Mouse (Mus musculus) myocyte (in vitro differentiated cells): Measurements from ENCODE around the gene Tbx6. TPM values are rescaled to one million over a fixed set of nuclear protein-coding genes. Genes with fewer than 3 reads are reported as not detected.
A peak's percentile ranks its signal among the peaks of the same experiment; 100 is the strongest.

Experiments used
- H3K27me3 ChIP-seq: one replicate; pipeline ENCODE4 v1.6.1; 2011; ENCODE audit not compliant: control insufficient read depth, insufficient read depth, insufficient read length
- H3K36me3 ChIP-seq: one replicate; pipeline ENCODE4 v1.6.1; 2011; ENCODE audit not compliant: control insufficient read depth, insufficient read depth
- H3K4me2 ChIP-seq: one replicate; pipeline ENCODE4 v1.6.1; 2011; ENCODE audit warnings: low read depth, control low read depth
- H3K4me3 ChIP-seq: one replicate; pipeline ENCODE4 v1.5.1; 2011; ENCODE audit warnings: mild to moderate bottlenecking, control low read depth, moderate library complexity
- H3K79me2 ChIP-seq: one replicate; pipeline ENCODE4 v1.6.1; 2011; ENCODE audit not compliant: control insufficient read depth, insufficient read depth
- H3ac ChIP-seq: one replicate; pipeline ENCODE4 v1.6.1; 2011; ENCODE audit not compliant: control insufficient read depth, insufficient read length
- CEBPB ChIP-seq: IDR thresholded peaks from 2 replicates; pipeline ENCODE4 v1.6.1; 2011; ENCODE audit warnings: mild to moderate bottlenecking, moderate library complexity; ENCODE audit not compliant: poor library complexity, insufficient read depth, severe bottlenecking
- E2F4 ChIP-seq: IDR thresholded peaks from one replicate; pipeline ENCODE4 v1.6.1; 2011; ENCODE audit warnings: mild to moderate bottlenecking, control low read depth, moderate library complexity; ENCODE audit not compliant: insufficient read depth
- MAX ChIP-seq: IDR thresholded peaks from one replicate; pipeline ENCODE4 v1.6.1; 2011; ENCODE audit warnings: low read depth, mild to moderate bottlenecking, control low read depth
- MYOD1 ChIP-seq, 3 experiments: IDR thresholded peaks; one replicate each; pipeline ENCODE4 v1.6.1; 2011; ENCODE audit warnings: control low read depth in 2 of 3, low read depth in 2 of 3, mild to moderate bottlenecking in 2 of 3, moderate library complexity in 1 of 3; ENCODE audit not compliant: insufficient read length in 2 of 3, control insufficient read depth in 1 of 3
- MYOG ChIP-seq, 3 experiments: IDR thresholded peaks; one replicate each; pipeline ENCODE4 v1.6.1; 2011; ENCODE audit warnings: control low read depth in 2 of 3, low read depth in 2 of 3, mild to moderate bottlenecking in 2 of 3; ENCODE audit not compliant: insufficient read length in 2 of 3, control insufficient read depth in 1 of 3, insufficient read depth in 1 of 3
- POLR2A ChIP-seq: IDR thresholded peaks from one replicate; pipeline ENCODE4 v1.6.1; 2011; ENCODE audit warnings: low read depth, mild to moderate bottlenecking, control low read depth, moderate library complexity; ENCODE audit not compliant: insufficient read length
- POLR2AphosphoS2 ChIP-seq: IDR thresholded peaks from one replicate; pipeline ENCODE4 v1.6.1; 2011; ENCODE audit warnings: low read depth, control low read depth; ENCODE audit not compliant: insufficient read length
- REST ChIP-seq: IDR thresholded peaks from one replicate; pipeline ENCODE4 v1.6.1; 2011; ENCODE audit warnings: mild to moderate bottlenecking, control low read depth, moderate library complexity; ENCODE audit not compliant: insufficient read depth, insufficient read length
- SRF ChIP-seq: IDR thresholded peaks from one replicate; pipeline ENCODE4 v1.6.1; 2011; ENCODE audit warnings: low read depth; ENCODE audit not compliant: control insufficient read depth, insufficient read length
- TCF12 ChIP-seq: IDR thresholded peaks from one replicate; pipeline ENCODE4 v1.6.1; 2011; ENCODE audit warnings: mild to moderate bottlenecking, control low read depth; ENCODE audit not compliant: poor library complexity, insufficient read depth, severe bottlenecking
- TCF3 ChIP-seq: IDR thresholded peaks from one replicate; pipeline ENCODE4 v1.6.1; 2011; ENCODE audit warnings: low read depth, control low read depth; ENCODE audit not compliant: insufficient read length
- USF1 ChIP-seq: IDR thresholded peaks from one replicate; pipeline ENCODE4 v1.6.1; 2011; ENCODE audit warnings: low read depth, mild to moderate bottlenecking, control low read depth, moderate library complexity
- polyA plus RNA-seq: library from polyadenylated mRNA; unstranded; fragments of >200 nt; fragmentation: generic; extraction: Trizol; gene quantifications from one replicate; pipeline ENCODE4 v1.2.1, GENCODE M21; 2012; ENCODE audit warnings: missing spikeins

Gene Tbx6
- polyA plus RNA-seq, 1 experiment: 0.23 TPM

DNA sequence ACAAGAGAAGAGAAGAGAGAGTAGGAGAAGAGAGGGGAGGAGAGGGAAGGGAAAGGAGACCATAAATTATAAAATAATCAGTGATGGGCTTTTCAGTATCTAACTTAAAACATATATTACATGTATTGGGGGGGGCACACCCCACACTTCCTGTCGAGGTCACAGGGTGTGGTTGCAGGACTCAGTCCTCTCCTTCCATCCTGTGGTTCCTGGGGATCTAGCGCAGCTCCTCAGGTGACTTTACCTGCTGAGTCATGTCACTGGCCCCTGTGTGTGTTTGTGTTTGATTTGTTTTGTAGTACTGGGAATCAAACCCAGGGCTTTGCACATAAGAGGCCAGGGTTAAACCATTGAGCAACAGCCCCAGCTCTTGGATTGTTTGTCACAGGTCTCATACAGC lies 6.8 kb upstream of the Tbx6 start:
- H3K27me3 ChIP-seq: no peaks in the 10 kb centered on the region
- TF ChIP-seq MYOD1 (IDR thresholded peaks at IDR 0.05; ENCODE audit: control insufficient read depth in 1 of 3, insufficient read length in 2 of 3, low read depth in 2 of 3) (no peak), USF1 (no peak), MAX (no peak), SRF (no peak), MYOG (IDR thresholded peaks at IDR 0.05; ENCODE audit: control insufficient read depth in 1 of 3, insufficient read depth in 1 of 3, insufficient read length in 2 of 3, low read depth in 2 of 3) (no peak), POLR2A (no peak), E2F4 (no peak), REST (no peak), TCF12 (no peak), CEBPB (no peak), TCF3 (no peak), POLR2AphosphoS2 (no peak)
- no peak overlapping the region for H3K4me3 ChIP-seq
- no peaks in the 10 kb centered on the region for H3K79me2 ChIP-seq
- no peaks in the 10 kb centered on the region for H3K36me3 ChIP-seq
- H3K4me2 ChIP-seq: no peak overlapping the region
- H3ac ChIP-seq: no peak overlapping the region

DNA sequence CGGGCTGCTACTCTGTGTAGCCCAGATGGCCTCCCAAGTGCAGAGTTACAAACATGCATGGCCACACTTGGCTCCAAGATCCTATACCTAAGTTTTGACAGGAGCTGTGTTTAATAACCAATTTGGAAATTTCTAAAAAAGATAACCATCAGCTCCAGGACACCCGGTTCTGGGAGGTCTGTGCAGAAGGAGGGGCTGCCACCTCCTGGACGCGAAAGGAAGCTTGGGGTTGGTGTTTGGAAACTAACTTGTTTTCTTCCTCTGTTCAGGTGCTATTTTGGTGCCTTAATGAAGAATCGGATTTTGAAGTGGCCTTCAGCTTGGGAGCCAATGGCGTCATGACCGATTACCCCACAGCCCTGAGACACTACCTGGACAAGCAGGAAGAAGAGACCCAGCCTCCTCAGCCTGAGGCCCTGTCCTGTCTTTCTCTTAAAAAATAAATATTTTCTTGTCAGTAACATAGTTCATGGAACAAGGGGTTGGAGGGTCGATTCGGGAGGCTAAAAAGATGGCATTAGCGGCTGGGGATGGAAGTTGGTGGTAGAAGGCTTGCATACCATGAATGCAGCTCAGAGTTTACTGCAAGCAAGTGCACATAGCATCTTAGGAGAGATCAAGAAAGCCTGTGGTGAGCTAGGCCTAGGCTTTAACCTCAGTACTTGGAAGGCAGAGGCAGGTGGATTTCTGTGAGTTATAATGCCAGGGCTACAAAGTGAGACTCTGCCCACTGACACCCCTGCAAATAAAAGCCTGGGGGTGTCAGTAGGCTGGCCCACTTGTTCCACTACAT lies 5.9 kb upstream of the Tbx6 start:
- Histone ChIP-seq H3K4me3 (no peak overlapping the region), H3K4me2 (peak overlapping the region; percentile 99)
- no peak for TF ChIP-seq TCF3
- no peak for TF ChIP-seq CEBPB

DNA sequence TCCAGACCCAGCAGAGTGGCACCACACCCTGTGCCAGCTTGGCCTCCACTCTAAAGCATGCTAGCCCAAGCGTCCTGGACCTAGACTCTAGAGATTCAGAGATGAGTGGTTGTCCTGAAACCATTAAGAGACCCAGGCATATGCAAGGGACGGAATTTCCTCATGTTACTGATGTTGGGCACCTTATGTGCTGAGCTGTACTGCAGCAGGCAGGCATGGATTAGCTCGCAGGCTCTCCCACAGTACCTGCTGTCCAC lies 5.4 kb upstream of the Tbx6 start:
- Histone ChIP-seq H3K79me2 (no peaks in the 10 kb centered on the region), H3ac (no peak overlapping the region), H3K4me3 (peak overlapping the region; percentile 30), H3K36me3 (no peaks in the 10 kb centered on the region), H3K27me3 (no peaks in the 10 kb centered on the region), H3K4me2 (peak overlapping the region; percentile 99)
- TF ChIP-seq MAX (no peak), POLR2AphosphoS2 (peak; percentile 66), USF1 (no peak), TCF3 (no peak)

More for the DNA sequence above, 5.9 kb upstream of the Tbx6 start:
- no peaks in the 10 kb centered on the region for H3K27me3 ChIP-seq
- no peak overlapping the region for H3ac ChIP-seq
- no peaks in the 10 kb centered on the region for H3K36me3 ChIP-seq
- no peaks in the 10 kb centered on the region for H3K79me2 ChIP-seq

DNA sequence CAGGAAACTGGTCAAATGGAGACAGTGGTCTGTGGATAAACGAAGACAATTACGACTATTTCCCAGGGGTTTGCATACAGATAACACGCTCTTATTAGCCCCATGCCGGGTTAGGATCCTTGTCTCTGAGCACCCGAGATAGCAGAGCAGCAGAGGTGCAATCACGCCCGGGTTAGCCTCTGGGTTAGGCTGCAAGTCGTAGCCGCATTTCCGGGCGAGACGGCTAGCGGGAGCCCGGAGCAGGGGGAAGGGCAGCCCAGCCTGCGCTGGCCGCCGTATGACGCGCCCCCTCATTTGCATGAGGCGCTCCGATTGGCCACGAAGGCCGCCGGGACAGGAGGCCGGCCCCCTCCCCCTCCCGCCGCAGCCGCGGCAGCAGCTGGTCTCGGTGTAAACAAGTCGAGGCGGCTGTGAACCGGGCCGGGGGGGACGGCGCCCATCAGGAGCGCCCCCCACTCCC lies 4.7 kb upstream of the Tbx6 start, which contains the start of gene Ypel3:
TSS of gene Ypel3 (plus strand) at position 358 of the 460 bp plus-strand sequence.
- TF ChIP-seq MYOG (IDR thresholded peaks at IDR 0.05; ENCODE audit: control insufficient read depth in 1 of 3, insufficient read depth in 1 of 3, insufficient read length in 2 of 3, low read depth in 2 of 3) (peak; percentile 29 to 93 (median 80)), POLR2A (peak; percentile 64), MYOD1 (IDR thresholded peaks at IDR 0.05; ENCODE audit: control insufficient read depth in 1 of 3, insufficient read length in 2 of 3, low read depth in 2 of 3) (peak in 2 of 3 experiments; percentile 67 to 89), TCF12 (no peak), MAX (no peak), USF1 (no peak), TCF3 (peak; percentile 28), CEBPB (no peak), E2F4 (no peak), REST (no peak), POLR2AphosphoS2 (peak; percentile 81), SRF (no peak)
- Histone ChIP-seq H3K79me2 (no peaks in the 10 kb centered on the region), H3K4me2 (peak within 1 kb of the TSS; percentile 99), H3ac (peak within 1 kb of the TSS; percentile 7), H3K27me3 (no peaks in the 10 kb centered on the region), H3K4me3 (peak within 1 kb of the TSS; percentile 30), H3K36me3 (no peaks in the 10 kb centered on the region)

DNA sequence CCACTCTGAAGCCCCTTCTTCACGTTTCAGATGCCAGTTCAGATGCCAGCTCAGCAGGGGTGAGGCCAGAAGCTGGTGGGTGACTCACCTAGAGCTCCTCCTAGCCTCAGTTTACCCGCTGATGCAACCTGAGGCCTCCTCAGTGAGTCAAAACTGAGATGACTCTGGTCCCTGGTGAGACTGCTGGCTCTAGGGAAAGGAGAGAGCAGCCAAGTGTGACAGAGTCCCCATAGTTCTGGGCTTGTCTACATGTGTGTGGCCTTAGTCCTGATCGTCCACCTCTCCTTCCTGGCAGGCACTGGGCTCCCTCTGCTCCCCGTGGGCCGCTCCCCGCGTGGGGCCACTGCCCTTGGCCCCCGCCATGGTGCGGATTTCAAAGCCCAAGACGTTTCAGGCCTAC lies 3.8 kb upstream of the Tbx6 start:
- H3K27me3 ChIP-seq: no peaks in the 10 kb centered on the region
- H3K79me2 ChIP-seq: no peaks in the 10 kb centered on the region
- no peaks in the 10 kb centered on the region for H3K36me3 ChIP-seq
- peak overlapping the region; percentile 7 for H3ac ChIP-seq
- TF ChIP-seq POLR2AphosphoS2 (no peak), CEBPB (peak; percentile 14; the same call in 1 of the 2 replicates), TCF3 (no peak), TCF12 (no peak), REST (no peak), MYOG (IDR thresholded peaks at IDR 0.05; ENCODE audit: control insufficient read depth in 1 of 3, insufficient read depth in 1 of 3, insufficient read length in 2 of 3, low read depth in 2 of 3) (no peak)
- peak overlapping the region; percentile 30 for H3K4me3 ChIP-seq
- peak overlapping the region; percentile 85 for H3K4me2 ChIP-seq
